8 mouse cellular contexts compared by ENCODE assay signal in the genomic region with DNA sequence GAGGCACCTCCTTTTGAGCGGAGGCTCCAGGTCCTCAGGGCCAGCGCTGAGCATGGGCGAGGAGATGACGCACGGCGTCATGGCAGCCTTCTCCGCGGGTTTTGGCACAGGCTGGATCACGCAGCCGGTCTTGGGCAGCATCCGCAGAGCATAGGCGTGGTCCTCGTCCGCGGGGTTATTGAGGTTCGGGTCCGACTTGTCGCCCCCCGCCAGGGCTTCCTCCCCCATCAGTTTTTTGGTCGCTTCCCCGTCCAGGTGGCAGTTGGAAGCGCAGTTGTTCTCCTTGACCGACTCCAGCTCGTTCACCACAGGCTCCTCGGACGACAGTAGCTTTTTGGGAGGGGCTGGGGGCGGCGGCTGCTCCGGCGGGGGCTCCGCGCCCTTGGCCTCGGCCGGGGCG.
DNase-seq lines count a peak whose midpoint lies in the region; ATAC-seq and TF ChIP-seq lines count a peak whose summit lies in the region.

No protein-coding gene starts in this region.

- no peak for ATAC-seq in megakaryocyte, adult 5-6 weeks (ENCODE audit: poor library complexity, severe bottlenecking)
- ATAC-seq in intestine, postnatal 0 days = no peak
- no peak; the same call in 1 of the 2 replicates for ATAC-seq in erythroid progenitor cell, adult 5-6 weeks (replicated peaks; ENCODE audit: low FRiP score, poor library complexity, severe bottlenecking)

- no peaks in the 10 kb centered on the region for H3K9me3 ChIP-seq in megakaryocyte, embryonic 14.5 days
- no peaks in the 10 kb centered on the region for H3K9me3 ChIP-seq in intestine, postnatal 0 days (ENCODE audit: control insufficient read depth)

- peaks cover 17% of the 10 kb centered on the region for H3K4me1 ChIP-seq in megakaryocyte, embryonic 14.5 days
- no peaks in the 10 kb centered on the region; the same call in 1 of the 2 replicates for H3K4me1 ChIP-seq in intestine, postnatal 0 days (replicated peaks; ENCODE audit: control insufficient read depth, insufficient read depth, low read length)
- H3K4me1 ChIP-seq in olfactory bulb, adult 2 months (ENCODE audit: control insufficient read depth, insufficient read depth, low read length) = peaks cover 19% of the 10 kb centered on the region

- H3K27me3 ChIP-seq in megakaryocyte, embryonic 14.5 days (replicated peaks) = peaks cover 68% of the 10 kb centered on the region
- peaks cover 60% of the 10 kb centered on the region for H3K27me3 ChIP-seq in intestine, postnatal 0 days (replicated peaks; ENCODE audit: control insufficient read depth, insufficient read depth, low read length)

- no peak for TF ChIP-seq CTCF in intestine, postnatal 0 days (IDR thresholded peaks at IDR 0.05; ENCODE audit: low read depth)
- TF ChIP-seq CTCF in olfactory bulb, adult 2 months (IDR thresholded peaks at IDR 0.05; ENCODE audit: insufficient read depth, low read depth, low read length) = no peak

- no peak for TF ChIP-seq POLR2A in olfactory bulb, adult 2 months (IDR thresholded peaks at IDR 0.05; ENCODE audit: insufficient read depth, low read depth, low read length)

- H3K36me3 ChIP-seq in megakaryocyte, embryonic 14.5 days (replicated peaks; ENCODE audit: low read length) = no peaks in the 10 kb centered on the region
- H3K36me3 ChIP-seq in intestine, postnatal 0 days (ENCODE audit: control insufficient read depth, insufficient read depth) = no peaks in the 10 kb centered on the region

- H3K27ac ChIP-seq in intestine, postnatal 0 days (ENCODE audit: low read depth, low read length) = no peak overlapping the region
- H3K27ac ChIP-seq in olfactory bulb, adult 2 months (ENCODE audit: insufficient read depth, low read depth, low read length) = no peak overlapping the region

- H3K4me3 ChIP-seq in megakaryocyte, embryonic 14.5 days (replicated peaks) = peak overlapping the region; percentile 64
- peak overlapping the region; percentile 60 for H3K4me3 ChIP-seq in intestine, postnatal 0 days (ENCODE audit: low read depth, low read length)
- peak overlapping the region; percentile 47 for H3K4me3 ChIP-seq in olfactory bulb, adult 2 months (ENCODE audit: insufficient read depth, low read depth, low read length)

- H3K4me2 ChIP-seq in intestine, postnatal 0 days (replicated peaks; ENCODE audit: low read depth) = peak overlapping the region; percentile 97

- peak; percentile 68 for DNase-seq in adrenal gland, adult 2 months
- DNase-seq in adrenal gland, postnatal 4 days (ENCODE audit: low spot score in 2 of 2) = no peak
- no peak for DNase-seq in gastrocnemius, postnatal 10 days

- 5% methylated on average over 34 of the region's 35 CpGs for WGBS in intestine, postnatal 0 days
- WGBS in olfactory bulb, adult 2 months = 37% methylated on average over 35 of the region's 35 CpGs

- peak overlapping the region; percentile 50; the same call in 1 of the 2 replicates for H3K9ac ChIP-seq in intestine, postnatal 0 days (ENCODE audit: low read depth, low read length)
